Mouse (Mus musculus) naive thymus-derived CD4-positive, alpha-beta T cell, adult 2 months (primary cell): ENCODE results near the gene Gjb4.

Experiments
- DNase-seq: peaks from one replicate; pipeline ENCODE4 v3.0.0-alpha.2; 2011; ENCODE audit warnings: low read depth

Gjb4 gene

DNA sequence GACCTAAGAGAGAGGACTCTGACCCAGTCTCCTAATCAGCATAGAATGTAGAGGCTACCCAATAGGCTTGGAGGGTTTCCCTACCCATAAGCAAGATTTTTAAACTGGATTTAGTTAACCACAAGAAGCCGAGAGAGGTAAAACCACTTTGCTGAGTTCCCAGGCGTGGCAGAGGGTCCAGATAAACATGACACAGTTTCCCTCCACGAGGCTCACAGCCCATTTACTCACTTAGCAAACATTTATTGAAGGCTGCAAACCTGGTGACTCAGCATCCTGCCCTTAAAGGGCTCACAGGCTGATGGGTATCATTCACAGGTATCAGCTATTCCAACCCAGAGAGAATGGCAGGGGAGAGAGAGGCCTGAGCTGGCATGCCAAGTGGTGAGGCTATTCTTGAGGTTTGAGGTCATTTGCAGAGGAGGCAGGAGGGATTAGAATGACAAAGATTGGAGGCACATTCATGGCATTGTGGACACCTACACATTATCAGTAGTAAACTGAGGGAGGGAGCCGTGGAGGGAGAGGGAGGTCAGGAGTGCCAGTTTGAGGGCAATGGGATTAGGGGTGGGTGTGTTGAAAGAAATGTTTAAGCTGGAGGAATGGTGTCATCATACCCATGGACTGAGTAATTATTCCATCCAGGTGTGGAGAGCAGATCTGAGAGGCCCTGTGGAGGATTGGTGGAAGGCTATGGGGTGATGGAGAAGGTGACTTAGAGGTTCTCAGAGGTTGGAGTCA lies 4.2 kb downstream of the Gjb4 start:
- DNase-seq: no peak

DNA sequence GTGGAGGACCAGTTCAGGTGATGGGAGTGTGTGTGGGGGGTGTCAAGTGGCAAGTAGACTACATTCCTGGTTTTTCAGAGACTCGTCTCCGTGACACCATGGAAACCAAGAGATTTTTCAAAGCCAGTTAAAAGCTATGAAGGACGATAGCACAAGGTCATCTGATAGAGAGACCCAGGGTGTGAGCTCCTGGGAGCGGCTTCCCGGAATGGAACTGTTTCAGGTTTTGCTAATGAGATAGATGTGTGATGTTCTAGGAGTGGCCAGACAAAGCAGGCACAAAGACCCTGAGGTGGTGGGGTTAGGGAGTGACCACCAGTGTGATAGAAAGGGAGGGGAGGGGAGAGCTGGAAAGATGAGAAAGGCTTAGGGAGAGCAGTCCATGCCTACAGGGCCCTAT lies 8.9 kb downstream of the Gjb4 start:
- no peak for DNase-seq

DNA sequence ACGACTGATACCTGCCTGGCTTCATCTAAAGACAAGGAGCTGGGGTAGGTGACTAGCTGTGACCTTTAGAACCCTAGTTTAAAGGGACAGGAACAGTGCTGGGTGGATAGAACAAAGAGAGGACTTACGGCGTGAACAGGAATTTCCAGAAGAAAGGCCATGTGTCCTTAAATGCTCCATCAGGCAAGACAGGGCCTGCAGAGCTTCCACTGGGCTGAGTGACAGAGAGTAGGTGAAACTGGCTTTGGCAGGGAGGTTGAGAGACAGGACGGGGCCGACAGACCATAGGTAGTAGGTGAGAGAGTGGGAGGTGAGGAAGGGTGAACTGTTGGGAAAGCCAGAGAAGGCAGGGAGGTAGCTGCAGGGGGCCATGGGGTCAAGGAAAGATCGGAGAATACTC lies 12.5 kb downstream of the Gjb4 start:
- DNase-seq: no peak

DNA sequence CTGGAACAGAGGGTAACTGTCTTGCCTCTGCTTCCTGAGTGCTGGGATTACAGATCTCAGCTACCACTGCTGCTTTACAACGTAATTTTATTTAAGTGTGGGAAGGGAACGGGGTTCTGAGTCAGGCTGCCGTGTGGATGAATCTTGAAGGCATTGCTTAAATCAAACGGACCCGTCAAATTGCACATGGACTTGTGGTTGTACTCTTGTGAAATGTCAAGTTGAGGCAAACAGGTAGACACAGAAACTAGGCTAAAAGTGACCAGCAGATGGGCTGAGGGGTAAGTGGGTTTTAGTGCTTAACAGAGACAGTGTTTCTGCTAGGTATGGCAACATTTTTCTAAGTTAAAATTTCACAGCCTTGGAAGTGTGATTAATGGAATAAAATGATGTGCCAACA lies 16.2 kb downstream of the Gjb4 start:
- DNase-seq: no peak

DNA sequence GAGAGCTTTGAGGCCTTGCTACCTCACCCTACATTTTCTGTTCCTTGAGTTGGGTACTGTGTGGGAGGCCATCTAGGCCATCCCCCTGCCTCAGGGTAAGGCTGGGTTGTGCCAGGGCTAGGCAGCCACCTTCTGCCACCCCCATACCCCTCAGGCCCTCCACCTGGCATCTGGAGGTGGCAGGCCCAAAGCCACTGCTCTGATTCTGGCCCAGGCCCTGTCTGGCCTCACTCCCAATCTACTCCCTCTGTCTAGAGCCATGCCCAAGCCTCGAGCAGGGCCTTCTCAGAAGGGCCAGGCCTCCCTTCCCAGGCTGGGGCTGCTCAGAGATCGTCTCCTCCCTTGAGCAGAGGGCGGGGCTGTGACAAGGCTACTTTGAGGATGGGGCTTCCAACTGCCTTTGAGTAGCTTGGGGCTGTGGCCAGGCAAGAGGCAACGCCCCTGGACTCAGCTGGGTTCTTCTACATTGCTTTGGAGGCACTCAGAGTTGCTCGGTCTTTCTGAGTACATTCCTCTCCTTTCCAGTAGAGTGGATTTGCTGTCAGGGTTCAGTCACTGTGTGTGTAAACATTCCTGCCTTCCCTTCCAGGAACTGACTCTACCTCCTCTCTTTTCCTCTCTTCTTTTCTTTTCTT lies 18.9 kb downstream of the Gjb4 start:
- no peak for DNase-seq

DNA sequence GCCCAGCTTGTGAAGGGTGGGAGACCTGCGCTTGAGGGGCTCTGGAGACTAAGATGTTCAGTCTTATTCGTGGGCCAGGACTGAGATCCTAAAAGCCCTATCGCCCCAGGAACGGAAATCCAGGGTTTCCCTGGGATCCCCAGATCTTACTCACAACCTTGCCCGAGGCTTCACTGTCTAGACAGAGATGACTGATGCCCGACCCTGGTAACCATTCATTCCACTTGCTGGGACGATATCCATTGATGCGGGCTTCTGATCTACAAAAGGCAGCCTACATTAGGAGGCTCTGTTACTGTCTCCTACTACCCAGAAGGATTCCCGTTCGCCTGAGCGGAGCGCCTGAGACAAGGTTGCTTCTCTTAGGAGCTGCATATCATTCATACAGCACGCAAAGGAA lies 22.7 kb downstream of the Gjb4 start:
- DNase-seq: no peak

DNA sequence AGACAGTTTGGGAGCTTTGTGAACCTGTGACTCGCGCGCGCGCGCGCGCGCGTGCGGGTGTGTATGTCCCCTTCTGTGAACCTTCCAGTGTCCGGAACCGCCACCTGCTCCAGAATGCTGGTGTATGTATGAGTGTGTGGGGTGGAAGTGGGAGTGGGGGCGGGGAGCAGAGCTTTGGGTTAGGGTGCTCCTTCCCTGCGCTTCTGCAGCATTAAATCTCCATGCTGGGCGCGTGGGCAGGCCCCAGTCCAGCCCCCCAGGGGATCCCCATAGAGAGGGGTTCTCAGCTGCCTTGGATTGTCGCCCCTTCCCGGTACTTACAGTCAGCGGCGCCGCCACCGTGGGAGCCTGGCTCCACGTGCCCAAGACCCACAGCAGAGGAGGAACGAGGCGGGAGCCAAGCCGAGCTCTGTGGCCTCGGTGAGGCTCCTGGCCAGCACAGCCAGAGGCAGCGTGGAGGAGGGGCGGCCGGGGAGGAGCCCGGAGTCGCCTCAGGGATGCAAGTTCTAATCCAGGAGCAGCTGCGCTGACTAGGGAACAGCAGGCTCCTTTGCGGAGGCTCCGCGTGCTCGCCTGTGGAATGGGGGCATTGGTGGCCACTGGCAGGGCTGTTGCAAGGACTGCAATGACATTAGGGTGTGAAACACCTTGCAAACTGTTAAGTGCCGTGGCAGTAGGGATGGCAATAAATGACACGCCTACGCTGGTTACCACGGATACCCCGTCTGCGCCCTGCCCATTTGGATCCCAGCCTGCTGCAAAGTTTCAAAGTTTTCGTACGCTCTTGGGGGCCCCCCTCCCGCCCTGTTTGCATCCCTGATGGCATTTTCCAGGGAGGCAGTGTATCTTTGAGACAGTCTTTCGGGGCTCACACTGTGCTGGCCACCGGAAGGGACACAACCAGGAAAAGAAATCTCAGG lies 23.4 kb downstream of the Gjb4 start, which contains the start of gene Gjb3:
Gjb3 (minus strand) TSS at position 664 of the 920 bp plus-strand sequence.
- DNase-seq: no peak

DNA sequence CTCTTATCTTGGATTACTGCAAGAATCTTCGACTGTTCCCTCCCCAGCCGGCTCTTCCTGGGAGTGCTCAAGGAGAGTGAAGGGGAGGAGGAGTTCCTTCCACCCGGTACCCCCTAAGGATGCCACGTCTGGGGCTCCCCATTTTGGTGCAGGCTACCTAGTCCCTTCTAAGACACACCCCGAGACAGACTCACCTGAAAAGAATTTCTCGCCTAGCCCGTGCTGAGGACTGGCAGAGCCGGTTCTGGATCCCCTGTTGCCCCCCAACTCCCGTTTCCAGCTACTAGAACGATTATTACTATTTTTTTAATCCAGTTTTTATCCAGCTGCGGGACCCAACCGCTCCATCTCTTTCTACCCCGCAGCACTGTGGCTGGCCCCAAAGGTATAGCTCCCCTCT lies 24.1 kb downstream of the Gjb4 start:
- no peak for DNase-seq

DNA sequence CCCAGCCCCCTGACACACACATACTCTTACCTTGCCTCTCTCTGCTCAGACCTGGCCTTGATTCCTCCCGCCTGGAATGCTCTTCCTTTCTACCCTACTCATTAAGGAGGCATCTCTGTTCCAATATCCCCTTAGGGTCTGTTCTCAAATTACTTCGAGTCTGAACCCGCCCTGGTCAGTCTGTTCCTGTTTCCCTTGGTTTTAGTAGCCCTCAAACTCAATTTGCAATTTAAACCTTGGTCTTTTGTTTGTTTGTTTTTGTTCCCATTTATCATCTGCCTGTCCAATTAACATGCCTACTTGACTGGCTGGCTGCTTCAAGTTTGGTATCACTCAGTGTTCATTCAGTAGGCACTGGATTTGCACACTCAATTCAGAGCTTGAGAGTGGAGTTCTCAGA lies 24.8 kb downstream of the Gjb4 start:
- DNase-seq: no peak

DNA sequence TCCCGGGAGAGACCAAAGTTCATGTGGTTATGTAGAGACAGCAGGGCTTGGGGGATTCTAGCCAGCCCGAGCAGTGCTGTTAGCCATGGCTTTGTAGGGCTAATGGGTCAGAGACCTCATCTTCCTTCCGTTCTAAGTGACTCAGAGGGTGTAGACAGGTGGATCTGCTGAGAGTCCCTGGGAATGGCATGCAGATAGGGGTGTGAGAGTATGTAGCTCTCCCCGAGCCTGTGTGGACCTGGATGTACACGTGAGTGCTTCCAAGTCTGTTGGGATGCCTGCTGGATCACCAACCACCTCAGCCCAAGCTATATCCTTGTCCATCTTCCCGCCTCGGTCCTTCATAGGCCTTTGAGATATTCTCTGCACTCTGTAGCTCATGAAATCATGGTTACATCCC lies 25.5 kb downstream of the Gjb4 start:
- no peak for DNase-seq

DNA sequence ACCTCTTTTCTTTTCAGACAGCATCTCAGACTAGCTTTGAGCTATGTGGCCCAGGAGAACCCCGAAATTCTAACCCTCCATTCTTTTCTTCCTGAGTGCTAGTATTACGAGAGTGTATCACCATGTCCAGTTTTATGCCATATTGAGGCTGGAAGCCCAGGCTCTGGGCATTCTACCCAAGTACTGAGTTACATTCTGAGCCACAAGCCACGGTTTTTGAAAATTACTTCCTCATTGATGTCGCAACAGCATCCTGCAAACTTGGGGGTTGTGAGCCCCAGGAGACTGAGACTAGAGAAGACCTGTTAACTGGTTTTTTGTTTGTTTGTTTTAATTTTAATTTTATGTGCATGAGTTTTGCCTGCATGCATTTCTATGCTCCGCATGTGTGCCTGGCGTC lies 26.1 kb downstream of the Gjb4 start:
- no peak for DNase-seq

DNA sequence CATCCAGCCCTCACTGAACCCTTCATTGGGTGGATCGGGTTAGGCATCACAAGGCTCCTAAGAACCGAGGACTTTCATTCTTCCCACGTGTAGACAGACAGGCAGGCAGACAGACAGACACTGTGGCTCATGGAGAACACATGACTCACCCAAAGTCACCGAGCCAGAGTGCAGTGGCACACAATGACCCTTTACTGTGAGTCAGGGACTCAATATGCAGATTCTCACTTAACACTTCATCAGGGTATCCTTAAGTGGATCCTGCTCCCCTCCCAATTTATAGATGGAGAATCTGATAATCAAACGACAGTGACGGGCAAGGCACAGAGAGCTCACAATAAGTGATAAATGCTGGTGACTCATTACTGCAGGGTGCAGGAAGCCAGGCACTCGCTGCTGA lies 26.6 kb downstream of the Gjb4 start:
- DNase-seq: no peak

DNA sequence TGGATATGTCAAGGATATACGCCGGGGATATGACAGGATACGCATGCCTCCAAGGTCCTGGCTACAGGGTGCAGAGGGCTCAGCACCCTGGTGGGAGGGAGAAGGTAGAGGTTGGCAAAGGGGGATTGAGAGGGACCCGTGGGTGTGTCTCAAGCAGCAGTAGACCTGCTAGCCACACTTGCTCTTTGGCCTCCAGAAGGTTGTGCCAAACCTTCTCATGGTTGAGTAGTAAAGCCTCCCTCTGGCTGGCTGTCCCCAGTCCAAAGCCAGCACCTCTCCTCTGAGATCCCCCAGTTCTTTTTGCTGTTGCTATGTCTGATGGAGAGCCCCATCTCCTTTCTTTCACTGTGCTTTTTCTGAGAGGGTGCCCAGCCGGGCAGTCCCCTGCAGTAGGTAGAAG lies 28.6 kb downstream of the Gjb4 start:
- DNase-seq: no peak

DNA sequence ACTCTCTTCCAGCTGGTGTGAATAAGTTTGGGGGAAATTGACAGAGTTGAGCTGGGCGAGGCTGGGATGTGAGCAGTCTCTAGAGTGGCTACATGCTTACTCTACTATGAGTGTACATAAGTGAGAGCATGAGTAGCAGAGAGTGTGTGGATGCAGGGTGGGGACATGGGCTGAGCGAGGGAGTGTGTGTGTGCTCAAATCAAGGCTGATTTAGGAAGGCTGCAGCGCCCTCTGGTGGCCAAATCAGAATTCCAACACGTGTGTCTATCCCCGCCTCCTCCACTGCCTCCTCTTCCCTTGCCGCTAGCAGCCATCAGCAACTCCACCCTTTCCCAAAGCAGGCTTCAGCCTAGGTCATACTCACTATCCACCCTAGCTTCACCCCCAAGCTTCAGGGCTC lies 29.1 kb downstream of the Gjb4 start:
- DNase-seq: peak; percentile 63

DNA sequence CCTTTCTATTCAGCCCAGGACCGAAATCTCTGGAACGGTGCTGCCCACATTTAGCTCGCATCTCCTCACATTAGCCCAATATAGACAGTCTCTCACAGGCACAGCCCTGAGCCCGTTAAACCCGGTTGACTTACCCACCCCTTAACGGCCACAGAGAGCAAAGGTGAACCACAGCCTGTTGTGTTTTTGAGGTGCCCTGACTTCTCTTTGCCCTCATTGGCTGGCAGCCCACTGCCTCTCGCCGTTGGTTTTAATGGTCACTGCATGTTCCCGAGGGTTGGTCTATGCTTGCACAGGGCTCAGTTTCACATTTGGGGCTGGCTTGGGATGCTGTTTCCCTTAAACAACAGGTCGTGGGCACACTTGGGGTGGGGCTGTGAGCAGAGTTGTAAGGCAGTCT lies 29.6 kb downstream of the Gjb4 start:
- DNase-seq: no peak

DNA sequence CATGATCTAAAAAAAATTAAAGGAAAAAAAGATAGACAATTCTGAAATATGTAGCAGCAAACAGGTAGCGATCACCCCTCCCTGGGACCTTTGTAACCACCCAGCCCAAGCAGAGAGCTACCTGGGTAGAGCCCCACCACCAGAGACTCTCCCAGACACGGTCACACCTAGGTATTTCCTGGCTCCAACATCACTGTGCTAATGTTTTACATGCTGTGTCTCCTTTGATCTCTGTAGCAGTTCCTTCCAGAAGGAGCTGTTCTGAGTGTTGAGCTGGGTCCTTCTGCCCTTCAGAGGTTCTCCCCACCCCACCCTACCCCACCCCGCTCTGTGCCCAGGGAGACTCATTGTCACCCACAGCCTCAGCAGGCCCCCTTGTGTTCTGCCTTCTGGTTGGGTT lies 30.2 kb downstream of the Gjb4 start:
- no peak for DNase-seq

DNA sequence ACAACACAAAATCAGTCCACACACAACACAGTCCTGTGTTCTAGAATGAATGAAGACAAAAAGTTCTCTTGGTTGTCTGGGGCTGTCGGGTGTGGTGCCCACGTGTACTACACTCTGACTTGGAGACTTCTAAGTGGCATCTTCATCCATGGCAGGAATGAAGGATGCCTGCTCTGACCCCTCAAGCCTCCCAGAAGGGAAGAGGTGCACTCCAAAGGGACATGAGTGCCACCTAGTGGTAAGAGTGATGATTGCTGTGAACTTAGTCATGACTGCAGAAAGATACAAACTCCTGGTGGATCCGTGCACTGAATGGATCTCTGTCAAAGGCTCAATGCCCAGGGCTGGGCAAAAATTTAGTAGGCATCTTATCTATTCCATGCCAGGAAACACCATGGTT lies 34.3 kb downstream of the Gjb4 start:
- peak; percentile 66 for DNase-seq

DNA sequence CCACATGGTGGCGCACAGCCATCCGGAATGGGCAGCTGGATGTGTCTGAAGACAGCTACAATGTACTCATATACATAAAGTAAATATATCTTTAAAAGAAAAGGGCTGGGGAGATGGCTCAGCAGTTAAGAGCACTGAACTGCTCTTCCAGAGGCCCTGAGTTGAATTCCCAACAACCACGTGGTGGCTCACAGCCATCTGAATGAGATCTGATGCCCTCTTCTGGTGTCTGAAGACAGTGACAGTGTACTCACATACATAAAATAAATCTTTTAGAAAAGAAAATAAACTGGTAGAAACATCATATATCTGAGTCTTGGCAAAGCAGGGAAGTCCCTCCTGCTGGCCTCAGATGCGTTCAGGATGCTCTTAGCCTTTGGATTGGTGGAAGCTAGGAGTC lies 36.7 kb downstream of the Gjb4 start:
- DNase-seq: no peak

DNA sequence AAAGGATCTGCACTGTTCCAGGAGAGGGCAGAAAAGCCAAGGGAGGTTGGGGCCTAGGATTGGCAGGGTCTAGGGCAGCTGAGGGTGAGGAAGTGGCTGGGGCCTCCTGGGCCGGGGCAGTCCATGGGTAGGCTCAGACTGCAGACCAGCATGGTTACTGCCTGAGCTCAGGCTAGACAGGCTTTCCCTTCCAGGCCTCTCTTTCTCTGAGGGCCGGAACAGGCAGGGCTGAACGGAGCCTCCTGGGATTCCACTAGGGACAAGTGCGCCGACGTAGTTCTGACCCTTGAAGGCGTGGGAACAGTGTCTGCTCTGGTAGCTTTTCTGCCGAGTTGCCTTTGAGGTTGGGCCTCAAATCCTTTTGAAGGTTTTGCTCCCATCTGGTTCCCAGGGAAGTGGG lies 38.1 kb downstream of the Gjb4 start:
- DNase-seq: no peak

DNA sequence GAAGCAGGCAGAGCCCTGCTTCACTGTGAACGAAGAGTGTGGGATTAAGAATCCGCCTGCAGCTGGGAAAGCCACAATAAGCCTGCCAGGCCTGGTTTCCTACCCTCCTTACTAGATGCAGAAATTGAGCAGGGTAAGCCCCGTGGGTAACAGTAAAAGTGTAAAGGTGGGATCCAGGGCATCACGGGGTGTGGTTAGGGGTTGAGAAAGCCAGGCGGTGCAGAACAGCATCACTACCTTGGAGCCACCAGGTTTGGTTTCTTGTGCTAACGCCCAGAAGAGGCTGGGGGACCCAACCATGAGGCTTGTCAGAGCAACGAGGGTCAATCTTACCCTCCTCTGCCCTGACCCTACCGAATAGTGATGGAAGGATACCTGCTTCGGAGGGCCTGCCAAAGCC lies 39.3 kb downstream of the Gjb4 start:
- DNase-seq: no peak

DNA sequence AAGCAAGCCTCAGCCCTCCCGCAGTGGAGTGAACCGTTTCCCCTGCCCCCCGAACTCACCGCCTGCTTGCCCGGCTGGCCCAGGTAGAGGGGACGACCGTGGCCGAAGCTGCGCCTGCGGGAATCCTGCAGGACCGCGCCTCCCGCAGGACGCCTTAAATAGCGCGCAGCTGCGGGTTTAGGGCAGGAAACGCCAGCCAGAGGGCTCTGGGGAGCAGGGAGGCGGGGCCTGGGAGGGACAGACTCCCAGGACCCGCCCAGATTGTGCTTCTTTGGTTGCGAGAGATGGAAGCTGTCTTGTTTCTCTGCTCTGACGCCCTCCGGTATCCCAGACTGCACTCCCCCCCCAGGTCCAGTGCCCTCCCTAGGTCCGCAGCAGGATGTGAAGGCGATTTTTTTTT lies 40.0 kb downstream of the Gjb4 start, which contains the start of gene Gja4:
Gja4 (minus strand) TSS at position 179 of the 400 bp plus-strand sequence.
- DNase-seq: peak; percentile 33

DNA sequence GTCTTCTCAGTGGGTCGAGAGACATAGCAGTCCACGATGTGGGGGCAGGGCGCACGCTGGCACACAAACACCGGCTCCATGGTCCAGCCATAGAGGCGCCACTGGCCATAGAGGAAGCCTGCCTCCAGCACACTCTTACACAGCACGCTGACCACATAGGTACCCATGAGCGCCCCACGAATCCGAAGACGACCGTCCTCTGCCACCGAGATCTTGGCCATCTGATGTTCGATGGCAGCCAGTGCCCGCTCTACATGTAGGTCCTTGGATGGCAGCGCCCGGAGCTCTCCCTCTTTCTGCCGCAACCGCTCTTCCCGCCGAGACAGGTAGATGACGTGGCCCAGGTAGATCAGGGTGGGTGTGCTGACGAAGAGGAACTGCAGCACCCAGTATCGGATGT lies 41.5 kb downstream of the Gjb4 start:
- no peak for DNase-seq

DNA sequence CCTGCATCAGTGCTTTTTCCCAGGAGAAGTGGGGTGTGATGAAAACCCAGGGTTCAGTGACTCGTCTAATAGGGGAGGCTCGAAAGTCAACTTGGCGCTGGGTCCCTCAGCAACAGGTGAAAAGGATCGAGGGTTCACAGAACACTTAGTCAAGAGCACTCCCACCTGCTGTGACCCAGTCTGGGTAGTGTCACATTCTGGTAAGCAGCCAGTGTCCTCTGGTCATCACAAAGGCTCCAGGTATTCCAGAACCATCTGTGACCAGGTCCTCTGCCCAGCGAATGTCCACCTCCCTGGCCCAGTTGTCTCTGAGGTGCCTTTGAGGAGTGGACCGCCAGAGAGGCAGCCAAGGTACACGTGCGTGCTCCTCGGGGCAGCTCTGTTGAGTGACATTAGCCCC lies 42.3 kb downstream of the Gjb4 start:
- DNase-seq: no peak
